Mouse (Mus musculus): Measurements from ENCODE around the gene 4930451I11Rik. TPM values are rescaled to one million over a fixed set of nuclear protein-coding genes. Genes with fewer than 3 reads are reported as not detected.

4930451I11Rik gene
- not detected for polyA plus RNA-seq (2017; shearing (Covaris generic))

GRCm38 (mm10) chr7:126831539-126831938 lies at the start of gene 4930451I11Rik:
4930451I11Rik (minus strand) TSS chr7:126831639.

GRCm38 (mm10) chr7:126862147-126862784 lies 30.8 kb upstream of the 4930451I11Rik start, which contains the start of gene Ino80e:
Ino80e (minus strand) TSS chr7:126862377.

GRCm38 (mm10) chr7:126861429-126862130 lies 30.1 kb upstream of the 4930451I11Rik start, which contains the start of gene Hirip3:
Hirip3 (plus strand) TSS chr7:126861972.

GRCm38 (mm10) chr7:126847116-126847420 lies 15.6 kb upstream of the 4930451I11Rik start, which contains the start of gene Doc2a:
Doc2a (plus strand) TSS chr7:126847416.

GRCm38 (mm10) chr7:126797411-126798126 lies 33.9 kb downstream of the 4930451I11Rik start, which contains the start of gene Fam57b:
Fam57b (plus strand) TSS chr7:126797668.

GRCm38 (mm10) chr7:126791851-126792720 lies 39.4 kb downstream of the 4930451I11Rik start, which contains the start of gene Ppp4c:
Ppp4c (minus strand) TSS chr7:126792496.

GRCm38 (mm10) chr7:126780971-126781635 lies 50.3 kb downstream of the 4930451I11Rik start, which contains the start of gene Tbx6:
Tbx6 (plus strand) TSS chr7:126781483.

Other genes with a start within 250 kb of the 4930451I11Rik start
- gene Apobr, start 246.7 kb downstream of the 4930451I11Rik start, polyA plus RNA-seq (2017; shearing (Covaris generic)): 1.1 TPM
- gene Cln3, start 245.8 kb downstream of the 4930451I11Rik start, polyA plus RNA-seq (2017; shearing (Covaris generic)): 54.1 TPM
- gene Il27, start 236.7 kb downstream of the 4930451I11Rik start, polyA plus RNA-seq (2017; shearing (Covaris generic)): not detected
- gene Nupr1, start 200.8 kb downstream of the 4930451I11Rik start, polyA plus RNA-seq (2017; shearing (Covaris generic)): not detected
- 89.1 TPM for gene Sgf29, start 182.3 kb downstream of the 4930451I11Rik start, polyA plus RNA-seq (2017; shearing (Covaris generic))
- 0.36 TPM for gene Sult1a1, start 155.2 kb downstream of the 4930451I11Rik start, polyA plus RNA-seq (2017; shearing (Covaris generic))
- 80.9 TPM for gene Bola2, start 136.2 kb downstream of the 4930451I11Rik start, polyA plus RNA-seq (2017; shearing (Covaris generic))
- 3.5 TPM for gene Slx1b, start 135.9 kb downstream of the 4930451I11Rik start, polyA plus RNA-seq (2017; shearing (Covaris generic))
- gene Coro1a, start 123.9 kb downstream of the 4930451I11Rik start, polyA plus RNA-seq (2017; shearing (Covaris generic)): 2,123 TPM
- 20.2 TPM for gene Mapk3, start 72.0 kb downstream of the 4930451I11Rik start, polyA plus RNA-seq (2017; shearing (Covaris generic))
- gene Gdpd3, start 65.3 kb downstream of the 4930451I11Rik start, polyA plus RNA-seq (2017; shearing (Covaris generic)): 0.81 TPM
- 416 TPM for gene Ypel3, start 54.7 kb downstream of the 4930451I11Rik start, polyA plus RNA-seq (2017; shearing (Covaris generic))
- gene Tbx6, start 50.2 kb downstream of the 4930451I11Rik start, polyA plus RNA-seq (2017; shearing (Covaris generic)): 5.2 TPM
- 341 TPM for gene Ppp4c, start 39.1 kb downstream of the 4930451I11Rik start, polyA plus RNA-seq (2017; shearing (Covaris generic))
- gene Fam57b, start 34.0 kb downstream of the 4930451I11Rik start, polyA plus RNA-seq (2017; shearing (Covaris generic)): not detected
- gene Doc2a, start 15.8 kb upstream of the 4930451I11Rik start, polyA plus RNA-seq (2017; shearing (Covaris generic)): not detected
- 10.0 TPM for gene Hirip3, start 30.3 kb upstream of the 4930451I11Rik start, polyA plus RNA-seq (2017; shearing (Covaris generic))
- 49.0 TPM for gene Ino80e, start 30.7 kb upstream of the 4930451I11Rik start, polyA plus RNA-seq (2017; shearing (Covaris generic))
- gene Taok2, start 53.1 kb upstream of the 4930451I11Rik start, polyA plus RNA-seq (2017; shearing (Covaris generic)): 44.2 TPM
- 32.2 TPM for gene Tmem219, start 91.3 kb upstream of the 4930451I11Rik start, polyA plus RNA-seq (2017; shearing (Covaris generic))
- 37.5 TPM for gene Kctd13, start 97.2 kb upstream of the 4930451I11Rik start, polyA plus RNA-seq (2017; shearing (Covaris generic))
- not detected for gene Asphd1, start 117.9 kb upstream of the 4930451I11Rik start, polyA plus RNA-seq (2017; shearing (Covaris generic))
- gene Sez6l2, start 118.9 kb upstream of the 4930451I11Rik start, polyA plus RNA-seq (2017; shearing (Covaris generic)): 0.36 TPM
- 143 TPM for gene Cdipt, start 144.3 kb upstream of the 4930451I11Rik start, polyA plus RNA-seq (2017; shearing (Covaris generic))
- 0.70 TPM for gene Cdiptos, start 144.5 kb upstream of the 4930451I11Rik start, polyA plus RNA-seq (2017; shearing (Covaris generic))
- 34.6 TPM for gene Mvp, start 183.0 kb upstream of the 4930451I11Rik start, polyA plus RNA-seq (2017; shearing (Covaris generic))
- 2.0 TPM for gene Pagr1b, start 184.8 kb upstream of the 4930451I11Rik start, polyA plus RNA-seq (2017; shearing (Covaris generic))
- 34.0 TPM for gene Pagr1a, start 185.7 kb upstream of the 4930451I11Rik start, polyA plus RNA-seq (2017; shearing (Covaris generic))
- gene Gm42742, start 189.5 kb upstream of the 4930451I11Rik start, polyA plus RNA-seq (2017; shearing (Covaris generic)): 30.6 TPM
- gene Prrt2, start 189.6 kb upstream of the 4930451I11Rik start, polyA plus RNA-seq (2017; shearing (Covaris generic)): 2.7 TPM
- 76.6 TPM for gene Maz, start 195.4 kb upstream of the 4930451I11Rik start, polyA plus RNA-seq (2017; shearing (Covaris generic))
- 4.4 TPM for gene Kif22, start 210.8 kb upstream of the 4930451I11Rik start, polyA plus RNA-seq (2017; shearing (Covaris generic))